Mouse (Mus musculus) Patski (cell line): ENCODE measurements at regions not wholly inside any gene's neighbourhood (a gene's known extent, or its start where the extent isn't known, plus 50 kb on each side); places are given as distances from the start of the nearest gene placed in this dataset.
A peak's percentile ranks its signal among the peaks of the same experiment; 100 is the strongest.
"Not testable (repeated sequence)": the region's sequence is repeated elsewhere in the genome, so short reads cannot be mapped to it uniquely, and the experiment has no call there.

Experiments
- ATAC-seq: fragments of 100-300 bp; one replicate; pipeline ENCODE4 v1.8.0; 2021
- CTCF ChIA-PET: fragments of 350-600 bp; sonication (Branson Sonifier 250); formaldehyde crosslinking; loops from one replicate; lab custom pipeline; 2022; ENCODE audit warnings: inconsistent platforms; lab: Charles Lee
- POLR2A ChIA-PET: fragments of 350-600 bp; sonication (Branson Sonifier 250); formaldehyde crosslinking; loops from one replicate; lab custom pipeline; 2022; ENCODE audit warnings: antibody characterized with exemption, inconsistent platforms; lab: Charles Lee
- DNase-seq: peaks from one replicate; pipeline ENCODE4 v3.0.0-alpha.2; 2011; ENCODE audit warnings: low read depth, low spot score
- H3K27me3 ChIP-seq: fragments of 371-371 bp; one replicate; pipeline ENCODE4 v1.5.1; 2021
- CTCF ChIP-seq: fragments of 100-300 bp; IDR thresholded peaks from one replicate; pipeline ENCODE4 v1.5.1; 2021
- in situ Hi-C: fragments of 300-500 bp; cut with MboI; formaldehyde crosslinking; loops from 3 replicates; pipeline ENCODE4 v1.11.1; 2018; ENCODE audit warnings: low pct_unique_long_range_greater_than_20kb, mixed read lengths

- CTCF ChIA-PET, result interaction anchor here (0.8 to 1.4 kb wide), 4 partner anchors 9 to 28 kb away, joined by 3 to 4 read pairs (median 3); no protein-coding TSS in a partner anchor
- DNase-seq (peak; percentile 68), ATAC-seq (peak; percentile 90)
- POLR2A ChIA-PET, result no interaction called here
- in situ Hi-C loops, result no loop called here
- no peaks in the 10 kb centered on the region for H3K27me3 ChIP-seq
- no peak for TF ChIP-seq CTCF
These were observed 676.5 kb upstream of the Ptbp2 start for GRCm38 (mm10) chr3:120460717-120461116.

- in situ Hi-C loops, result no loop called here
- no peaks in the 10 kb centered on the region for H3K27me3 ChIP-seq
- CTCF ChIA-PET, result no interaction called here
- no peak for TF ChIP-seq CTCF
- ATAC-seq (no peak), DNase-seq (no peak)
- POLR2A ChIA-PET, result interaction anchor here (0.6 kb wide), 1 partner anchor 366 kb away, joined by 4 read pairs; no protein-coding TSS in a partner anchor
These were observed 673.6 kb upstream of the Ptbp2 start for GRCm38 (mm10) chr3:120457912-120458311.

DNA sequence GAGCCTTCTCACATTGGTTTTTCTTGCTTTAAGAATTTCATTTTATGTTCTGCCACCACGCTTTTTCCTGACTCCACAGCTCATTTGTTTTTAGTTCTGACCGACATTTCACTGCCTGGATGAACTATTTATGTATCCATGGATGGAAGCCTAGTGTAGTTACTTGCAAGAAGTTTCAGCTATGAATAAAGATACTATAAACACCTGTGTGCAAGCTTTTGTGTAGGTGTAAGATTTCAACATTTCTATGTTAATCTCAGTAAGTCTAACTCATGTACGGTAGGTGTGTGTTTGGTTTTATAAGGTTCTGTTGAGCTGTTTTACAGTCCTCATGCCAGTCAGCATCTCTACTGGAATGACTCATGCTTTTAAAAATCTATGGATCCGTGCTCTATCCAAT lies 656.9 kb upstream of the Ptbp2 start:
- POLR2A ChIA-PET, result interaction anchor here (1.3 kb wide), 1 partner anchor 10 kb away, joined by 3 read pairs; no protein-coding TSS in a partner anchor
- DNase-seq (no peak), ATAC-seq (no peak)
- no peaks in the 10 kb centered on the region for H3K27me3 ChIP-seq
- in situ Hi-C loops, result no loop called here
- no peak for TF ChIP-seq CTCF
- CTCF ChIA-PET, result interaction anchor here (0.6 to 1.8 kb wide), 5 partner anchors 9 to 559 kb away, joined by 3 to 5 read pairs (median 3); no protein-coding TSS in a partner anchor

DNA sequence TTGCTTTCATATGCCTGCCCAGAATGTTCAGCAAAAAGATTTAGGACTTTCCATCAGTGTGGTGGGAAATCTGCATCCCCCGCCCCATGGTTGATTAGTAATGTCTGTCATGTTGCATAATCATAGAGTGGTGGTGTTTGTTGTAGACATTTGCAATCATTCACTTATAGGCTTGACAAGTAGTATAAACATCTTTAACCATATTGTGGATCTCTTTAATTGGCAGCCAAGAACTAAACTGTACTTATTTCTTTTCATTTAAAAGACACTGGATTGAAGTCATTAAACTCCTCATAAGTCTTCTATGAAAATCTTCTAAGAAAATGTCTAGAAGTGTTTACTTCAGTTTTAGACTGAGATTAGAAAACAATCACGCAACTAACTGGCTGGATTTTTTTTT lies 646.0 kb upstream of the Ptbp2 start:
- ChIA-PET POLR2A (no interaction called here), CTCF (no interaction called here)
- in situ Hi-C loops, result no loop called here
- DNase-seq, result no peak
- ATAC-seq, result no peak
- H3K27me3 ChIP-seq, result no peaks in the 10 kb centered on the region
- TF ChIP-seq CTCF, result no peak

DNA sequence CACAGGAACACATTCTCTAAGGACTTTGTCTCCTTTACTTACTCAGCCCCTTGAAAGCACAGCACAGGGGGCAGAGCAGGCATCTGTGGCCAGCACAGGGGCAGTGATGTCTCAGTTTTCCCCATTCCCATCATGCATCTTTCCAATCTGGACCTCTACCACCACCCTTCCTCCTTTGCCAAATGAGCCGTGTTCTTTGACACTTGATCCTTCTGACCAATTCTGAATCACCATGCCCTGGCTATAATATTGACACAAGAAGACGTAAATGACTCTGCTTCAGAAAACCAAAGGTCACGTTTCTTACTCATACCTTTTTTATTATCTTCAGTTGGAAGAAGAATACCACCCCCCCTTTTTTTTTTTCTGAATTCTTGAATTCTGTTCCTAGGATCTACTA lies 632.4 kb upstream of the Ptbp2 start:
- ChIA-PET CTCF (no interaction called here), POLR2A (no interaction called here)
- DNase-seq (no peak), ATAC-seq (no peak)
- TF ChIP-seq CTCF, result no peak
- no peaks in the 10 kb centered on the region for H3K27me3 ChIP-seq
- in situ Hi-C loops, result no loop called here

GRCm38 (mm10) chr3:120375688-120376289 lies 591.5 kb upstream of the Ptbp2 start:
- in situ Hi-C loops, result no loop called here
- ChIA-PET CTCF (no interaction called here), POLR2A (interaction anchor here (0.7 kb wide), 1 partner anchor 24 kb away, joined by 4 read pairs; no protein-coding TSS in a partner anchor)
- no peak for TF ChIP-seq CTCF
- no peak for DNase-seq
- no peaks in the 10 kb centered on the region for H3K27me3 ChIP-seq
- ATAC-seq, result no peak

- DNase-seq, result no peak
- no peak for TF ChIP-seq CTCF
- no peak for ATAC-seq
- in situ Hi-C loops, result no loop called here
- no peaks in the 10 kb centered on the region for H3K27me3 ChIP-seq
- ChIA-PET CTCF (no interaction called here), POLR2A (no interaction called here)
These were observed 558.6 kb upstream of the Ptbp2 start for GRCm38 (mm10) chr3:120342747-120343377.

DNA sequence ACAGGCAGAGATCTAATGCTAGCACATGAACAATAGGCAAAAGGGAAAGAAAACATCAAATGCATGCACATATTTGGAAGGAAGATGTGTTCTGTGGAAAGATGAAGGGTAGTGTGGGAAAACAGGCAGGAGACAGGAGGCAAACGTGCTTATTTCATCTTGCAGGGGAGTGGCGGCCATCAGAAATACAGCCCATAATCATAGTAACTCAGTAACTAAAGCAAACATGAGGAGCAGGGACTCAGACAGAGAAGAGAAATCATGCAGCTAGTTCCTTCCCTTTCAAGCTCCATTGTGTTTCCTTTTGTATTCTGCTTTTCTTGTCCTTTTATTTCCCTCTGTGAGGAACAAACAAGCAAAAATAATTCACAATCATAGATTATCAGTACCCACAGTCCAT lies 557.6 kb upstream of the Ptbp2 start:
- H3K27me3 ChIP-seq, result no peaks in the 10 kb centered on the region
- in situ Hi-C loops, result no loop called here
- ChIA-PET POLR2A (no interaction called here), CTCF (no interaction called here)
- DNase-seq (no peak), ATAC-seq (no peak)
- no peak for TF ChIP-seq CTCF

GRCm38 (mm10) chr3:120335843-120336585 lies 551.7 kb upstream of the Ptbp2 start:
- ChIA-PET CTCF (interaction anchor here (1.2 to 1.5 kb wide), 2 partner anchors 12 kb away, joined by 3 to 5 read pairs; no protein-coding TSS in a partner anchor), POLR2A (no interaction called here)
- ATAC-seq, result no peak
- no peak for DNase-seq
- no peak for TF ChIP-seq CTCF
- in situ Hi-C loops, result no loop called here
- H3K27me3 ChIP-seq, result no peaks in the 10 kb centered on the region

DNA sequence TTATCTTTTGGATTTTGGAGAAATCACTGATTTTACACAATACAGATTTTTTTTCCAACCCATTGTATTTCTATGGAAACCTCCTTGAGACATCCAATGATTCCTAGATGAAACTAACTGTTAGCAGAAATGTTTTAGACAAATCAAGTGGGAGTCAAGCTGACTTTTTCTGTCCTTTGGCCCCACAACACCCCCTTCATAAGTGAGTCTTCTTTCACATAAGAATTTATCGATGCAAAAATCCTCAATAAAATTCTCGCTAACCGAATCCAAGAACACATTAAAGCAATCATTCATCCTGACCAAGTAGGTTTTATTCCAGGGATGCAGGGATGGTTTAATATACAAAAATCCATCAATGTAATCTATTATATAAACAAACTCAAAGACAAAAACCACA lies 522.8 kb upstream of the Ptbp2 start:
- H3K27me3 ChIP-seq, DNase-seq, ATAC-seq, POLR2A ChIA-PET, CTCF ChIA-PET, in situ Hi-C loops: not testable (repeated sequence)

DNA sequence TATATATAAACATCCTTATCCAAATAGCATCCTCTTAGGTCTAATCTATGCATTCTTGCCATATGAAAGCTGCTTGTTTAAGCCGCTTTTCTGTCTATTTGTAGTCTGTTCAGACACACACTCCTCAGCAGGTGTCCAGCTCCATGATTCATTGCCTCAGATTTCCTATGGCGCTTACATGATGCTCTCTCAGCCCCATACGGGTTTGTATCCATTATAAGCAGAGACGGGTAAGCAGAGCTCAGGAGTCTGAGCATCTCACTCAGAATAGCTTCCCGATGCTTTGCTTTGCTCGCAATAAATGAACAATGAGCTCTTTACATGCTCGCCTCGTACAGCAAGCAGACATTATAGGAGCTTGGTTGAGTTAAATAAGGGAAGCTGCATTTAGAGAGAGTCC lies 521.3 kb upstream of the Ptbp2 start:
- ChIA-PET POLR2A (interaction anchor here (0.6 kb wide), 1 partner anchor 857 kb away, joined by 3 read pairs; no protein-coding TSS in a partner anchor), CTCF (no interaction called here)
- DNase-seq (no peak), ATAC-seq (no peak)
- no peak for TF ChIP-seq CTCF
- no peaks in the 10 kb centered on the region for H3K27me3 ChIP-seq
- in situ Hi-C loops, result no loop called here
